Mouse (Mus musculus) testis, adult 2 months (tissue): ENCODE measurements around the gene Adamts4. TPM values are rescaled to one million over a fixed set of nuclear protein-coding genes. Genes with fewer than 3 reads are reported as not detected.

Experiments used
- H3K27ac ChIP-seq: fragments of 200-500 bp; 2 replicates; pipeline ENCODE4 v1.5.1; 2012; ENCODE audit warnings: low read depth, low read length; ENCODE audit not compliant: control insufficient read depth, insufficient read depth
- H3K27me3 ChIP-seq: fragments of 200-500 bp; 2 replicates; pipeline ENCODE4 v1.6.1; 2012; ENCODE audit warnings: mild to moderate bottlenecking, low read length, moderate library complexity; ENCODE audit not compliant: control insufficient read depth, insufficient read depth
- H3K36me3 ChIP-seq: fragments of 200-500 bp; 2 replicates; pipeline ENCODE4 v1.6.1; 2012; ENCODE audit warnings: mild to moderate bottlenecking, low read length; ENCODE audit not compliant: control insufficient read depth, insufficient read depth
- H3K4me1 ChIP-seq: fragments of 200-500 bp; 2 replicates; pipeline ENCODE4 v1.6.1; 2012; ENCODE audit warnings: low read length; ENCODE audit not compliant: control insufficient read depth, insufficient read depth
- H3K4me3 ChIP-seq: fragments of 200-500 bp; 2 replicates; pipeline ENCODE4 v1.5.1; 2012; ENCODE audit warnings: low read depth, mild to moderate bottlenecking, low read length, moderate library complexity, mixed read lengths; ENCODE audit not compliant: control insufficient read depth
- CTCF ChIP-seq: fragments of 200-500 bp; IDR thresholded peaks from 2 replicates; pipeline ENCODE4 v1.5.1; 2012; ENCODE audit warnings: low read depth, mild to moderate bottlenecking, inconsistent platforms, low read length, moderate library complexity; ENCODE audit not compliant: control insufficient read depth, insufficient read depth, insufficient replicate concordance
- POLR2A ChIP-seq: fragments of 200-500 bp; IDR thresholded peaks from 2 replicates; pipeline ENCODE4 v1.6.1; 2012; ENCODE audit warnings: low read depth, mild to moderate bottlenecking, inconsistent platforms, low read length, moderate library complexity; ENCODE audit not compliant: control insufficient read depth
- polyA plus RNA-seq: library from polyadenylated mRNA; depleted of rRNA; stranded (reverse); fragments of >200 nt; gene quantifications from 2 replicates; pipeline ENCODE4 v1.2.3, GENCODE M21; 2012; rRNA removed

Adamts4 gene
- polyA plus RNA-seq, 1 experiment: 0.52 TPM

- TF ChIP-seq POLR2A (no peak), CTCF (no peak)
- peaks cover 5% of the 10 kb centered on the region for H3K4me1 ChIP-seq
- H3K27me3 ChIP-seq: no peaks in the 10 kb centered on the region
- no peaks in the 10 kb centered on the region for H3K36me3 ChIP-seq
- H3K4me3 ChIP-seq: no peak overlapping the region
- H3K27ac ChIP-seq: no peak overlapping the region
These were observed 59.1 kb downstream of the Adamts4 start for GRCm38 (mm10) chr1:171309321-171309720.

Other genes with a start within 250 kb of the Adamts4 start
- gene Fcgr4, start 231.5 kb upstream of the Adamts4 start, polyA plus RNA-seq: not detected in 2 replicates
- gene Fcgr3, start 185.5 kb upstream of the Adamts4 start, polyA plus RNA-seq: 30.9 and 52.1 TPM in 2 replicates
- 309 and 314 TPM in 2 replicates for gene Cfap126, start 136.5 kb upstream of the Adamts4 start, polyA plus RNA-seq
- gene Sdhc, start 99.8 kb upstream of the Adamts4 start, polyA plus RNA-seq: 85.3 and 105 TPM in 2 replicates
- gene Mpz, start 99.7 kb upstream of the Adamts4 start, polyA plus RNA-seq: 2.8 and 3.0 TPM in 2 replicates
- 2.9 and 4.6 TPM in 2 replicates for gene Pcp4l1, start 54.2 kb upstream of the Adamts4 start, polyA plus RNA-seq
- gene Nr1i3, start 36.5 kb upstream of the Adamts4 start, polyA plus RNA-seq: 0.04 and 0.16 TPM in 2 replicates
- gene Tomm40l, start 27.9 kb upstream of the Adamts4 start, polyA plus RNA-seq: 4.5 and 6.5 TPM in 2 replicates
- 8.0 and 8.3 TPM in 2 replicates for gene Apoa2, start 25.4 kb upstream of the Adamts4 start, polyA plus RNA-seq
- 5.8 and 8.2 TPM in 2 replicates for gene Fcer1g, start 16.1 kb upstream of the Adamts4 start, polyA plus RNA-seq
- gene Ndufs2, start 967 bp downstream of the Adamts4 start, polyA plus RNA-seq: 86.0 and 91.4 TPM in 2 replicates
- 25.0 and 32.3 TPM in 2 replicates for gene B4galt3, start 19.9 kb downstream of the Adamts4 start, polyA plus RNA-seq
- gene Ppox, start 30.8 kb downstream of the Adamts4 start, polyA plus RNA-seq: 7.1 and 8.7 TPM in 2 replicates
- gene Usp21, start 37.6 kb downstream of the Adamts4 start, polyA plus RNA-seq: 38.4 and 38.7 TPM in 2 replicates
- 19.1 and 20.0 TPM in 2 replicates for gene Ufc1, start 44.6 kb downstream of the Adamts4 start, polyA plus RNA-seq
- 158 and 176 TPM in 2 replicates for gene Dedd, start 78.7 kb downstream of the Adamts4 start, polyA plus RNA-seq
- 74.2 and 82.8 TPM in 2 replicates for gene Nit1, start 95.2 kb downstream of the Adamts4 start, polyA plus RNA-seq
- 23.9 and 25.8 TPM in 2 replicates for gene Pfdn2, start 95.2 kb downstream of the Adamts4 start, polyA plus RNA-seq
- 10.6 and 10.9 TPM in 2 replicates for gene Klhdc9, start 110.4 kb downstream of the Adamts4 start, polyA plus RNA-seq
- gene Nectin4, start 119.7 kb downstream of the Adamts4 start, polyA plus RNA-seq: 6.5 and 8.5 TPM in 2 replicates
- 8.0 and 11.5 TPM in 2 replicates for gene Arhgap30, start 138.5 kb downstream of the Adamts4 start, polyA plus RNA-seq
- gene Usf1, start 160.9 kb downstream of the Adamts4 start, polyA plus RNA-seq: 24.4 and 28.8 TPM in 2 replicates
- gene Tstd1, start 168.5 kb downstream of the Adamts4 start, polyA plus RNA-seq: 0.82 and 1.4 TPM in 2 replicates
- gene F11r, start 187.1 kb downstream of the Adamts4 start, polyA plus RNA-seq: 20.2 and 28.6 TPM in 2 replicates